ENCODE assay signal across 13 mouse cellular contexts in genomic region chr17:75014601-75015356, GRCm38 (mm10). TPM values are rescaled to one million over a fixed set of nuclear protein-coding genes. Genes with fewer than 3 reads are reported as not detected.
A peak's percentile ranks its signal among the peaks of the same experiment; 100 is the strongest.
DNase-seq lines count a peak whose midpoint lies in the region; ATAC-seq and TF ChIP-seq lines count a peak whose summit lies in the region.
"Had no signal": no experiment of that assay in that cellular context is flagged by ENCODE, and none has a peak within 500 bp of the region (broad histone marks: within the 10 kb centered on the region; RNA-seq: fewer than 3 reads in every experiment).

No protein-coding gene starts in this region.

- TF ChIP-seq CTCF in forebrain, postnatal 0 days (IDR thresholded peaks at IDR 0.05; ENCODE audit: low read depth) = no peak
- TF ChIP-seq CTCF in lung, embryonic 14.5 days (IDR thresholded peaks at IDR 0.05; ENCODE audit: low read depth) = no peak
- TF ChIP-seq CTCF in small intestine, adult 2 months (IDR thresholded peaks at IDR 0.05; ENCODE audit: extremely low read depth, insufficient read length, insufficient replicate concordance, low read depth, low read length) = no peak

- no peaks in the 10 kb centered on the region for H3K9me3 ChIP-seq in forebrain, embryonic 14.5 days (replicated peaks; ENCODE audit: control insufficient read depth, low read length)
- H3K9me3 ChIP-seq in forebrain, postnatal 0 days (ENCODE audit: low read length) = no peaks in the 10 kb centered on the region
- H3K9me3 ChIP-seq in lung, embryonic 14.5 days (ENCODE audit: low read depth, low read length) = no peaks in the 10 kb centered on the region
- no peaks in the 10 kb centered on the region for H3K9me3 ChIP-seq in kidney, embryonic 15.5 days (replicated peaks)
- H3K9me3 ChIP-seq: megakaryocyte, embryonic 14.5 days; neural tube, embryonic 13.5 days had no signal

- H3K36me3 ChIP-seq in forebrain, embryonic 14.5 days (ENCODE audit: control insufficient read depth, insufficient read depth, low read length) = no peaks in the 10 kb centered on the region
- no peaks in the 10 kb centered on the region for H3K36me3 ChIP-seq in forebrain, postnatal 0 days (ENCODE audit: insufficient read depth)
- no peaks in the 10 kb centered on the region for H3K36me3 ChIP-seq in lung, embryonic 14.5 days (ENCODE audit: insufficient read depth)
- H3K36me3 ChIP-seq in kidney, embryonic 15.5 days = peaks cover 19% of the 10 kb centered on the region; the same call in 1 of the 2 replicates
- H3K36me3 ChIP-seq in small intestine, adult 2 months (ENCODE audit: control insufficient read depth, insufficient read depth, low read length) = no peaks in the 10 kb centered on the region
- H3K36me3 ChIP-seq: neural tube, embryonic 13.5 days had no signal

- no peaks in the 10 kb centered on the region for H3K4me1 ChIP-seq in forebrain, embryonic 14.5 days (ENCODE audit: control insufficient read depth, insufficient read depth, low read length)
- 0 out of 2 replicates have a peak, but pooled peaks cover 1% of the 10 kb centered on the region for H3K4me1 ChIP-seq in forebrain, postnatal 0 days (ENCODE audit: insufficient read depth)
- H3K4me1 ChIP-seq in lung, embryonic 14.5 days (ENCODE audit: insufficient read depth) = peaks cover 6% of the 10 kb centered on the region; the same call in 1 of the 2 replicates
- peaks cover 34% of the 10 kb centered on the region for H3K4me1 ChIP-seq in kidney, embryonic 15.5 days
- peaks cover 4% of the 10 kb centered on the region; the same call in 1 of the 2 replicates for H3K4me1 ChIP-seq in small intestine, adult 2 months (ENCODE audit: control insufficient read depth, insufficient read depth, insufficient read length, low read length)

- no peak overlapping the region for H3K4me2 ChIP-seq in forebrain, embryonic 14.5 days (ENCODE audit: low read length)
- H3K4me2 ChIP-seq in forebrain, postnatal 0 days (ENCODE audit: low read depth) = no peak overlapping the region
- 0 out of 2 replicates have a peak overlapping the region, but pooled peaks have one; percentile 10 for H3K4me2 ChIP-seq in lung, embryonic 14.5 days
- peak overlapping the region; percentile 27; the same call in 1 of the 2 replicates for H3K4me2 ChIP-seq in kidney, embryonic 15.5 days
- H3K4me2 ChIP-seq: neural tube, embryonic 13.5 days had no signal

- WGBS in forebrain, embryonic 14.5 days = 93% methylated on average over 24 of the region's 24 CpGs
- 85% methylated on average over 24 of the region's 24 CpGs for WGBS in forebrain, postnatal 0 days
- 22% methylated on average over 24 of the region's 24 CpGs for WGBS in lung, embryonic 14.5 days
- WGBS in kidney, embryonic 15.5 days = 22% methylated on average over 24 of the region's 24 CpGs
- 53% methylated on average over 24 of the region's 24 CpGs for WGBS in small intestine, adult 2 months

- TF ChIP-seq POLR2A in small intestine, adult 2 months (IDR thresholded peaks at IDR 0.05; ENCODE audit: low read depth, low read length) = no peak

- no peak overlapping the region for H3K9ac ChIP-seq in forebrain, embryonic 14.5 days (ENCODE audit: low read length)
- H3K9ac ChIP-seq in forebrain, postnatal 0 days = no peak overlapping the region
- H3K9ac ChIP-seq in lung, embryonic 14.5 days = no peak overlapping the region
- H3K9ac ChIP-seq in kidney, embryonic 15.5 days = no peak overlapping the region
- H3K9ac ChIP-seq: neural tube, embryonic 13.5 days had no signal

- no peak for ATAC-seq in forebrain, embryonic 14.5 days
- no peak for ATAC-seq in forebrain, postnatal 0 days
- peak; percentile 64 for ATAC-seq in lung, embryonic 14.5 days (ENCODE audit: insufficient read depth)
- ATAC-seq in kidney, embryonic 15.5 days (replicated peaks; ENCODE audit: low FRiP score) = peak; percentile 85

- 0 out of 2 replicates have a peak overlapping the region, but pooled peaks have one; percentile 14 for H3K27ac ChIP-seq in forebrain, embryonic 14.5 days (ENCODE audit: low read depth, low read length)
- H3K27ac ChIP-seq in forebrain, postnatal 0 days (ENCODE audit: low read depth, low read length) = no peak overlapping the region
- no peak overlapping the region for H3K27ac ChIP-seq in lung, embryonic 14.5 days (ENCODE audit: low read depth)
- peak overlapping the region; percentile 64 for H3K27ac ChIP-seq in kidney, embryonic 15.5 days
- H3K27ac ChIP-seq in small intestine, adult 2 months (ENCODE audit: insufficient read depth, low read depth, low read length) = peak overlapping the region; percentile 40
- H3K27ac ChIP-seq: neural tube, embryonic 13.5 days had no signal

- intact Hi-C loops in left cerebral cortex, postnatal 14 days (cut with DNase I) = loop anchor here (10.0 kb wide), 1 partner anchor 520 kb away; no protein-coding TSS in a partner anchor

- no peak overlapping the region for H3K4me3 ChIP-seq in forebrain, embryonic 14.5 days (ENCODE audit: low read depth, low read length)
- no peak overlapping the region for H3K4me3 ChIP-seq in forebrain, postnatal 0 days (ENCODE audit: low read depth, low read length)
- H3K4me3 ChIP-seq in lung, embryonic 14.5 days (ENCODE audit: low read depth, low read length) = no peak overlapping the region
- H3K4me3 ChIP-seq in kidney, embryonic 15.5 days (replicated peaks) = no peak overlapping the region
- H3K4me3 ChIP-seq in small intestine, adult 2 months (ENCODE audit: low read depth, low read length) = no peak overlapping the region
- H3K4me3 ChIP-seq: megakaryocyte, embryonic 14.5 days; neural tube, embryonic 13.5 days had no signal

- H3K27me3 ChIP-seq in forebrain, embryonic 14.5 days (replicated peaks; ENCODE audit: control insufficient read depth, insufficient read depth, low read length) = no peaks in the 10 kb centered on the region
- no peaks in the 10 kb centered on the region for H3K27me3 ChIP-seq in forebrain, postnatal 0 days (ENCODE audit: insufficient read depth, low read length)
- H3K27me3 ChIP-seq in lung, embryonic 14.5 days (ENCODE audit: insufficient read depth, low read length) = no peaks in the 10 kb centered on the region
- H3K27me3 ChIP-seq in kidney, embryonic 15.5 days = 0 out of 2 replicates have a peak, but pooled peaks cover 9% of the 10 kb centered on the region
- no peaks in the 10 kb centered on the region for H3K27me3 ChIP-seq in small intestine, adult 2 months (ENCODE audit: control insufficient read depth, insufficient read depth, low read length)
- H3K27me3 ChIP-seq: megakaryocyte, embryonic 14.5 days; neural tube, embryonic 13.5 days had no signal

- no peak for DNase-seq in forebrain, embryonic 14.5 days (ENCODE audit: low spot score)
- no peak for DNase-seq in forebrain, postnatal 0 days
- peak; percentile 43 for DNase-seq in lung, embryonic 14.5 days
- DNase-seq in lung, postnatal 25 days (ENCODE audit: low spot score) = no peak
- DNase-seq in left cerebral cortex, postnatal 14 days (ENCODE audit: low spot score in 2 of 2) = no peak
- DNase-seq in right cerebral cortex, postnatal 25 days = no peak
- DNase-seq: adrenal gland, adult 8-10 months; cerebellum, adult 11-12 months had no signal

RNA-seq across cellular contexts. Expression of gene Ltbp1, which starts 9.4 kb away (rescaled TPM):
- 4.2 and 4.5 TPM in 2 replicates for polyA plus RNA-seq in forebrain, embryonic 14.5 days (2014; fragmentation: Nextera tagmentation; extraction: Ambion mirVana)
- 2.0 and 5.2 TPM in 2 replicates for total RNA-seq in forebrain, postnatal 0 days (2014; rRNA removed)
- 1.1 and 1.5 TPM in 2 replicates for polyA plus RNA-seq in forebrain, postnatal 0 days (2015; fragmentation: Nextera tagmentation; extraction: Ambion mirVana)
- polyA plus RNA-seq in lung, embryonic 14.5 days (2014; fragmentation: Nextera tagmentation; extraction: Ambion mirVana) = 32.9 and 33.8 TPM in 2 replicates
- 35.5 and 40.9 TPM in 2 replicates for polyA plus RNA-seq in kidney, embryonic 15.5 days (2015; fragmentation: Nextera tagmentation; extraction: Ambion mirVana)
- 6.6 and 12.2 TPM in 2 replicates for polyA plus RNA-seq in small intestine, adult 2 months (2012; rRNA removed)
- 1 to 10 TPM; 7.4 to 8.9 TPM for total RNA-seq in left cerebral cortex, postnatal 14 days (2021)
- total RNA-seq: granulocyte monocyte progenitor cell, adult 5-6 weeks had no signal

Comparison
In these comparisons a context has a peak if more than half of its experiments do, and no peak if none do; other contexts are left out.
1. H3K27ac ChIP-seq: peak in forebrain, embryonic 14.5 days (single experiment), kidney, embryonic 15.5 days (single experiment) and small intestine, adult 2 months (single experiment); none in forebrain, postnatal 0 days (single experiment) and lung, embryonic 14.5 days (single experiment).
2. ATAC-seq: peak in lung, embryonic 14.5 days (single experiment) and kidney, embryonic 15.5 days (single experiment); none in forebrain, embryonic 14.5 days (single experiment) and forebrain, postnatal 0 days (single experiment).
3. H3K4me2 ChIP-seq: peak in lung, embryonic 14.5 days (single experiment) and kidney, embryonic 15.5 days (single experiment); none in forebrain, embryonic 14.5 days (single experiment) and forebrain, postnatal 0 days (single experiment).